Mouse (Mus musculus) retina, postnatal 7 days (tissue): Measurements from ENCODE around the gene Slc8a1.
A peak's percentile ranks its signal among the peaks of the same experiment; 100 is the strongest.

Experiments
- DNase-seq: peaks from one replicate; pipeline ENCODE4 v3.0.0-alpha.2; 2012; ENCODE audit warnings: low read depth, low spot score

The Slc8a1 gene

DNA sequence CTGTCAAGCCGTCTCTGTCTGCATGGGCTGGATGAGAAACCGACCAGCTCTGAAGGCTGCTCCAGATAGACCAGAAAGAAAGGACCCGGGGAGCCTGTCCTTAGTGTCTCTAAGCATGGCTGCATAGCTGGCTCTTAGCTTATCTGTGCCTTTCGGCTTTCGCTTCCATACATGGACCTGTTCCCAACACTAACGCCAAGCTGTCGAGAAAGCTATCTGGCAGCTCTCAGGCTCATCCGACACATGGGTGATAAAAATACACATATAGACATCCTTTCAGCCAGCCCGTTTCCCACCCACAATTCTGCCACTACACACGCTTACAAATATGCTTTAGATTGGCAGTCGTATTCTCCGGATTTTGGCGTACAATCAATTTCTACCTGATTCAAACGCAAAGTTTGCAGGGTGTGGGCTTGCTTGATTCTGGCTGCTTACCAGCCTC, at the start of gene Slc8a1:
Slc8a1 (minus strand) TSS at position 67 of the 445 bp plus-strand sequence.
- no peak for DNase-seq

DNA sequence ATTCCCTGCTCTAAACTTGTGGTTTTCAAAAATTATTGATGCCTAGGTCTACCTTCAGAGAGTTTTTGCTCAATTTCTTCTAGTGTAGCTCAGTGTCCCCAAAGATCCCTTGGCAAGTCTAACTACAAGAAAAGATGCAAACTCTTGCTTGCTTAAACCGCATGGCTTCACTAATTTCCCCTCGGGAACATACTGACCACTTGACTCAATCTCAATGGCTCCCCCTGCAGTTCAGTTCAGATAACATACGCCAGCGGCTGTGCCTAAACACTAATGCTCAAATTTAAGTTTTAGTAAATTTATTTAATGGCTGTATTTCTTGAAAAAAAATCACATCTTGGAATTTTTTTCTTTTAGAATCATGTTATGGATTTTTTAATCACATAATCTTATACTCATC, 49.2 kb upstream of the Slc8a1 start:
- DNase-seq = peak; percentile 5

DNA sequence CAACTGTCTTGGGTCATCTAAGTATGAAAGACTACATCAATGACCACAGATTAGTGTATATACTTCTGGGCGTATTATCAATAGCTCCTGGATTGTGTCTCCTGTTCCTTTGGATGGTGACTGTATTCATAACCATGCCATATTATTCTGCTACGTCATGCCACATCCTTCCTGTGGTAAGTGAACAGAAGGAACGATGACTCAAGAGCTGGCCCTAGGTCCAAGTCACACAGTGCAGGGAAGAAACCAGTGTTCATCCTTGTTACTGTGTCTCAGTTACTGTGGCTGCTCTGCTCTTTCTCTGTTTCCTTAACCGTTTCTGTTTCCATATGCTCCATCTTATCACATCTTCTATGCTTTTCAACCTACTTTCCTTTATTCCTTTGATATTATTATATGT, 44.1 kb upstream of the Slc8a1 start:
- no peak for DNase-seq

DNA sequence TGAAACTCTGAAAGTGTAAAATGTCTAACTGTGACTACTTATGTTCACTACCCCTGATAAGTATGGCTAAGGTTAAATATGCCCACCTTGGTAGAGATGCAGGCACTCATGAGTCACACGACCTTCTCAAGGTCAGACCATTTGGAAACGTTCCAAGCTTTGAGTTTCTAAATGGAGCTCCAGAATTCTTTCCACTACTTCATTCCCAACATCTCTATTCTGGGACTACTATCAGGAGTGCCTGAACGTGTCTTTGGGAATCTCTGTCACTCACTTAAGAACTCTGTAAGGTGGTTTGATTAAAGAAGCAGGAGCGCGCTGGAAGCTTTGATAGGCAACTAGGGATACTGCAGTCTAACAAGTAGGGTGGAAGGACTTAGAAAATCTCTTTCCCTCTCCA, 43.3 kb upstream of the Slc8a1 start:
- DNase-seq = no peak

DNA sequence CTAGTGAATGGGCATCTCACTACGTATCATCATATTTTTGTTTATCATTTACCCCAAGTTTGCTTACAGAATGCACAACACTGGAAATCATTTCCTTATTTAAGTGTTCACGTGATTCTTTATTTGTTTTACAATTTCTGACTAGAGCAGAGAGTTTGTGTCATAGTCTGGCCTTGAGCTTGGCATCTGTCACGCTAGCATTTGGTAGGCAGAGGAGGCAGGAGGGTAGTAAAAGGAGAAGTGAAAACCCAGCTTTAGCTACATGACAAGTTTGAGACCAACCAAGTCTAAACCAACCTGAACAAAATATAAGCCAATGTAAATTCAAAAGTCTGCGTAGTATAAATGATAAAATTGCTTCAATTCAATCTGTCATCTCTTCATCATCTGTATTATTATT, 41.7 kb upstream of the Slc8a1 start:
- DNase-seq = no peak

DNA sequence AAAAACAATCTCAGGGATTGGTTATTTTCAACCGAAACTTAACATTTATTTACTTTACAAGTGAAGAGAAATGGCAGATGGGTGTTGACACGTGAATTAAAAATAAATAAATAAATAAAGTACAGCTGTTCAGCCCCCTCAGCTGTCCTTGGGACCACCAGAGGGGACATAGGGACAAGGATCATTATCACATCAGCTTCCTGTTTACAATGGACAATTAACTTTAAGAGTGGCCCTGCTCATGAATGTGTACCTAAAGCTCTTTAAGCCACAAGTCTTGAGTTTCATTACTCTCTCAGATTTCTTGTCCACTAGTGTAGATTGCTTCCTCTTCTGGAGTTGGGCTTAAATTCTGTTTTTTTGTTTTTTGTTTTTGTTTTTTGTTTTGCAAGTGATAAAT, 12.5 kb upstream of the Slc8a1 start:
- DNase-seq = no peak

DNA sequence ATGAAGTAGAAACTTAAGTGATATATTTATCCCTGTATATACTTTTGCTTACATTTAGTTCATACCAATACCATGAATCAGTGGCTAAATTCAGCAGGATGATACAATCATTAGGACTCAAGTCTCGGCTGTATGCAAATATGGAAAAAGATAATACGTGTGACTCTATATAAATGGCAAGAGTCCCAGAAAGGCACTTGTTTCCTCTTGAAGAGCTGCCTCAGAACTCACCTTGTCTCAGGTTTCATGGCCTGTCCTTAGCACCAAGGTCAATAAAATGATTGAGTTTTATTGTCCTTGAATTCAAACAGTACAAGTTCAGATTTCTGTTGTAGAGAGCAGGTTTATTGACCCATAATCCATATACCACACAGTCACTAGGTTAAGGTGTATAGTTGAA, 4.9 kb upstream of the Slc8a1 start:
- DNase-seq = no peak

DNA sequence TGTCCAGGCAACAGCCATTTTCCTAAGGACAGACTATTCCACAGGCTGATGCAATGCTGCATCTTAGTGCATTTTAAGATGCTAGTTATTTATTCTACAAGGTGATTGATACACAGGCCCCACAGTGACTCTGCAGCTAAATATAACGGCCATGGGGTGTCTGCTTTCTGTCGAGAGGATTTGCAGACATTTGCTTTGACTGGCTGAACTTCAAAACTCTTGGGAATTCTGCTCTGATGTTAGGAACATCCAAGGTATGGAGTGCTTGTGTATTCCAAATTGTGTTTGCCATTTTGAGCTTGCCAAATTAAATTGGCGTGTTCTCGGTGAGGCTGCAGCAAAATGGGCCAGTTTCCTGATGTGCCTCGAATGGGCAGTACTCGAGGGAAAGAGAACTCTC, 2.4 kb upstream of the Slc8a1 start:
- DNase-seq = no peak

DNA sequence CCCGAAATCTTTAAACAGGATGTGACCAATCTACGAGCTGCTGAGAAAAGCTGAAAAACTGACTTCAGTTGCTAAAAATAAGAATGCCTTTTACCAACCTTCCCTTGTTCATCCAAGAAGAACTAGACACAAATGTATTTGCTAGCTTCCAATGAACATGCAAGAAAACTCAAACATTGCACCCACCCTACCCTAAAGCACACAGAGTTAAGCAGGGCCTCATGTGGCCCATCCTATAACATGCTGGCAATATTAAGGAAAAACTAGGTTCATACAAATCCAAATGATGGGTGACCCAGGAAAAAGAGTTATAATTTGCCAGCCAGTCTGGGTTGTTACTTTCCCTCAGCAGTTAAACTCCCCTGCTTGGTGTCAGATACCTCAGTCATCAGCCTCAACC, 398 bp downstream of the Slc8a1 start:
- no peak for DNase-seq

DNA sequence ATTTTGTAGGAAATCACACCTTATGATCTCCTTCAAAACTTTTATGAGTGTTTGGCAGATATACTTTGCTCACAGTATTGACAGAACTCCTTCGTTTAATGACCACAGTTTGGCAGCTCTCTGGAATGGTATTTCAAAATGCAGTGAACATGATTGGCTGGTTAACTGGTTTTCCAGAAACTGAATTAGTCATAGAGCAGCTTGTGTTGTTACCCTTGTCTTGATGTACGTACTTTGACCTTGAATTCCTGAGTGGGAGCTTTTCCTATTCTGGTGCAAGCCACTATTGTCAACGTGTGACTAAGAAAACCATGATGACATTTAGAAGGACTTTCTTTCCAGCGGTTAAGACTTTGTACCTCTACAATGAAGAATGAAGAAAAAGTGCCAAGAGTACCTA, 868 bp downstream of the Slc8a1 start:
- no peak for DNase-seq

DNA sequence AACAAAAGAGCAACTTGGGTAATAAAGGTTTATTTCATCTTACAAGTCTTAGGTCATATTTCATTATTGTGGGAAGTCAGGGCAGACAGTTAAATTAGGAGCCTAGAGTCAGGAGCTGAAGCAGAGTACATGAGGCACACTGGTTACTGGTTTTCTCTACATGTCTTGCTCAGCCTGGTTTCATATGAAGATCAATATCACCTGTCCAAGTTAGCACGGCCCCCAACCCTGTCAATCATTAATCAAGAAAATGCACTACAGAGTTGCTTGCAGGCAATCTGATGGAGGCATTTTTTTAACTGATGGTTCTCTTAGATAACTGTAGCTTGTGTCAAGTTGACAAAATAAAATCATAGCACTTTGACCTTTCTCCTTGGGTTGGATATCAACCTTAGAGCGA, 2.6 kb downstream of the Slc8a1 start:
- DNase-seq = no peak

DNA sequence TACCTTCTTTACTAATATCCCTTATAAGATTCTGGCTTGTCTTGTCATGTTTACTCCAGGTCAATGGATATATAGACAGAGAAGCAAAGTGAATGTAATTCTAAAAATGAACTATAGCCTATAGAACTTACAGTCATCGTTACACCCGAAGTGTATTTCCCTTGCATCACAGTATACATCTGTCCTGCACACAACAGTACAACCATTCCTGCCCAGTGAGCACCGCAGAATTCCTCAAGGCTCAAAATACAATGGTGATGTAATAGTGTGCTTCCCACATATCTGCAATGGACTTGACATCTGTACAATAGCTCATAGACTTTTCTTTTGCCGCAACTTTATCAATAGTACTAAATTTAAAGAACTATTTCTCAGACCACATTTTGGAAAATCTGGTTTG, 8.3 kb downstream of the Slc8a1 start:
- no peak for DNase-seq

DNA sequence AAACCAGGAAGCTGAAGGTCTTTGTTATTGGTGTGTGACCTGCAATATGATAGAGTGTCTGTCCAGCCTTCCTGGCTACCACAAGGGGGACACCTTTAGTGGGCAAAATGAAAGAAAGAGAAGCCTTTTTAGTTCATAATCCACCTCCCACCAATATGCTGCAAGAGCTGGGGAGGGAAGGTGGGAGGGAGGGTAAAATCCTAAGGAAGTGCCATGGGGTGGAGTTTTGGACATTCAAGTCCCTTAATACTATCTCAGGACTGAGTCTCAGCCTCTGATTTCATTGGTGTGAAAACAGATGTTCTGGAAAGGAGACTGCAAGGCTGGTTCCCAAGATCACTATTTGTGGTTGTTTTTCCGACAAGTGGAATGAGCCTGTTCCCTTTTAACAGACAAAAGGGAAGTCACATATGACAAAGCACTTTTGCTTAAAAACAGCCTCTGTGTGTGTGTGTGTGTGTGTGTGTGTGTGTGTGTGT, 25.9 kb downstream of the Slc8a1 start:
- no peak for DNase-seq

DNA sequence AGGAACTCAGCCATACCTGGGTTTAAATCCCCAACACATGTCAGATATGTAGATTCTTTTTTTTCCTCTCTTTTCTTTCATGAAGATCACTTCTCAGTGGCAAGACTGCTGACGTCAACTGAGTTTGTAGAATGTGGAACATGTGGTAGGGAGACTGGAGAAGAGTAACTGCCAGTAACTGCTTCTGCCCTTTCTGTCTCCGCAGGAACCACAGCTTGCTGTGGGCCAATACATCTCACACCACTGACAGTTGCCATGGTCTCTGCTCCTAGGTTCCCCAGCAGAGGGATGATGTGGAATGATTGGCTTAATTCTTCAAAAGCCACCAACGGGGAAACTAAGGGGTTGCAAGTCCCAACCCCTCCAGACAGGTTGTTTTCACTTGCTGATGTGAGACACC, 33.4 kb downstream of the Slc8a1 start:
- no peak for DNase-seq

DNA sequence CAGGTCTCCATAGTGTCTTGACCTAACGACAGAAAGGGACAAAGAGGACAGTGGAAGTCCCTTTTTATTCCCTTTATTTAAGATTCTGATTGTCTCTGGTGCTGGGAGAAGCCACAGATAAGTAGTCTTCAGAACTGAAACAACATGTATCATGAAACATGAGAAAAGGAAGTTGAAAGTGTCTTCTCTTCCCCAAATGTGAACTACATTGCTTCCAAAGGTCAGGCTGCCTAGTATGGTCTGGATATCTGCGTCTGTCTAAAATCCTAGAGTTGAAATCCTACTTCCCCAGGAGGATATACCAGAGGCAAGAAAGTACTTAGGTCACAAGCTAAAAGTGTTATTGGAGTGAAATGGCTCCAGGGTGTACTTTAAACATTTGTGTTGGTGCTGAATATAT, 34.9 kb downstream of the Slc8a1 start:
- DNase-seq = no peak

DNA sequence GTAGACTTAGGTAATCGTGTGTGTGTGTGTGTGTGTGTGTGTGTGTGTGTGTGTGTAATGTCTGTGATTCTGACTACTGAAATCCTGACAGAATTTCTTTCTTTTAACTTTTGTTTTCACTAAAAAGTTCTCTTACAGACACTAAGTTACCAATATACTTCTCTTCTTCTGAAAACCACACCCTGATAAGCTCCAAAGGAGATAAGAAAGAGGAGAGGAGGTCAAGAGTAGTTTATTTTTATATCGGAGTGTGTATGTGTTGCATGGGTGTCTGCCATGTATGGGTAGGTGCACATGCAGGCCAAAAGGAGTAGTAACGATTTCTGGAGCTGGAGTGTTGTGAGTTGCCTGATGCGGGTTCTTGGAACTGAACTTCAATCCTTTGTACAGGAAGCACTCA, 36.5 kb downstream of the Slc8a1 start:
- no peak for DNase-seq

DNA sequence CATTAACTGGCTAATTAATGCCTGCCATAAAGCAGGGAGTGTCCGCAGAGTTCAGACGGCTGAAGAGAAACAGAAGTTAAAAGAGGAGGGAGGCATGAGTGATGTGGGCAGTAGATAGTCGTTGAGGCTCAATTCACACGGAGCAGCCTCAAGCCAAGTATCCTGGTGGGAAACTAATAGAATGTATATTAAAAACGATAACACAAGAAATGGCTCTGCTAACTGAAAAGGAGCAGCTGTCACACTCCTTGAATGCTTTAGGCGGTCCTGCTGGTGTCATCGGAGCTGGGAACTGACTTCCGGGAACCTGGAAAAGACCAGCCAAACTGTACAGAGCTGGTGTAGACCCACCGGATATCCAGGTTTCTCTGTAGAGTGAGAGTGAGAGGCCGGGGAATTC, 39.4 kb downstream of the Slc8a1 start:
- no peak for DNase-seq

DNA sequence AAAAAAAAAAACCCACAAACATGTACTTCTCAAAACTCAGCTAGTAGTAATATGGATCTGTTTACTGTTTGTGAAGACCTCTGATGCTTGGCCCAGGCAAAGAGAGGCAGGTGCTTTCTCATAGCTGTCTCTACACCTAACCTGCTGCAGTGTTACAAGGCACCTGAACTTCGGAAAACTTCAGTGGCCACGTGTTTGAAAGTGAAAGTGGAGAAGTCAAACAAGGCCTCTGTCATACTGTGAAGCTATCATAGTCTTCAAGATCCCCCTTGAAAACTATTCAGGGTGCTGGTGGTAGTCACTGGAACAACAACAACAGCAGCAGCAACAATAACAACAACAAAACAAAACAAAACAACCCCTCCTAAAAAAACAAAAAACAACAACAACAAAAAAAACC, 40.5 kb downstream of the Slc8a1 start:
- no peak for DNase-seq

DNA sequence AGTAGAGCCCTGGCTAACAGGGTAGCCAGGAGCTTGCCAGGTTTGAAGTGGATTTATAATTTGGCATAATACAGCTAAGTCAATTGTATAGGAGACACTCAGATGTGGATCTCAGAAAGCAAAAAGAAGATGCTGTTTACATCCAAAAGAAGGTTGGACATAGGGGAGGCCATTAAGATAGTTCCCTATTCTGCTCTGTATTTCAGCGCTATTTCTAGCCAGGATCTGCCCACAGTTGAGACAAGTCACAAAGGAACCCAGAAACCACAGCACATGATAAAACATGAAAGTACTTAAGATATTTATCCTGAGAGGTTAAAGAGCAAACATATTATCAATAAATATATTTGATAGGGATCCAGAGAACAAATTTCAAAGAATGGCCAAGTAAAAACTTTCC, 43.2 kb downstream of the Slc8a1 start:
- DNase-seq = no peak

DNA sequence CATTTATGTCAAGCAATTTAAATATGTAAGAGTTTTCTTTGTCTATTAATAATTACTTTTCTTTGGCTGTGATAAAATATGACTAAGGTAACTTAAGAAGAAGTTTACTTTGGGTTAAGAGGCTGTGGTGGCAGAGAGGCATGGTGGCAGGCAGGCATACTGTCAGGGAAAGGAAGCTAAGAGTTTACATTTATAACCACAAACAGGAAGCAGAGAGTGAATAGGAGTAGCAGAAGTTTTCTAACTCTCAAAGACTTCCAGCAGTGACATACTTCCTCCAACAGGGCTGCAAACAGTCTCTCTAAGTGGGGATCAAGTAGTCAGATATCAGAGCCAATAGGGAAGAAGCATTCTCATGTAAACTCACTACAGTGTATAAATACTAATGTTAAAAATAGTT, 58.6 kb downstream of the Slc8a1 start:
- DNase-seq = no peak

DNA sequence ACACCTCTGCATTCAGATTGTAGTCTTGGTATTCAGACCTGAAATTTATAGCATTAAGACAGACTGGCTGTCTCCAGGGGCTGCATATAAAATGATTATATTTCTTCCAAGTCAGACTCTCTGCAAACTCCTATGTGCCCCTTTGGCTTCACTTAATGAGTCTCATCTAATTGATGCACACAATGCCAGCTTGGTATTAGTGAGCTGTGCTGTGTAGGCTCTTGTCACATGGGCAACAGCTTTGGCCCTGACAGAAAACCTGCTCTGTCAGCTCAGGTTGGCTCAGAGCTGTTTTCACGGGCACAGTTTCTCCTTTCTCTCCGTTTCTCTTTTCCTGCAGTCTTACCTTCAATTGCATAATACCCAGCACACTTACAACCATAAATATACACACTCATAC, 60.7 kb downstream of the Slc8a1 start:
- no peak for DNase-seq

DNA sequence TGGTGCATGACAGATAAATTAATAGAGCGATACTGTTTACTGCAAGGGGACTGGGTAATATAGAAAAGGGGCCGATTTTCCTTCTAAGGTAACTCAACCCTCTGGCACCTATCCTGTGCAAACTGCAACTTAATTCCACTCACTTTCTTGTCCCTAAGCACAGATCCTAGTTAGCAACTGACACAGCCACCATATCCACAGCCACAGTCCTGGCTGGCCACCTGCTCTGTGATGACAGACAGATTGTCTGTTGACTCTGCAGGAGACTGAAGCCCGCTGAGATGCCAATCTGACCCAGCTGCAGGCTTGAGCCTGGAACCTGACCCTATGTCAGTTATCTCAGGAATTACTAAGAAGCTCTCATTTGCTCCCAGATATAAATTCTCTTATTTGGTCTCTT, 62.0 kb downstream of the Slc8a1 start:
- no peak for DNase-seq

DNA sequence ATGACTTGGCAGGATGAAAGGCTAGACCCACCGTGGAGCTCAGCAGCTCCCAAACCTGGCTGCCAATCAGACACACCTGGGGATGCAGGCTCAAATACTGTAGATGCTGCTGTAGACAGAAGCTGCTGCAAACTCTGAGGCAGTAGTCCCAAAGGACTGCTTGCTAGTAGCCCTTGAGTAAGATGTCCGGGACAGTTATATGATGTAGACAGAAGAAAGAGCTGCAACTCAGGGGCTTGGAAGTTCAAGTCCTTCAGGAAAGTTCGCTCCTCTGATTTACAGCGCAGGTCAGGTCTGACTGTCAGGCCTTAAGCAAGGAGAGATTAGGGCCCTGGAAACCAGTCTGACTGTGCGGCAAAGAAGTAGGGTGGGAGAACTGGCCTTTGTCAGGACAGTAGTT, 66.9 kb downstream of the Slc8a1 start:
- no peak for DNase-seq

DNA sequence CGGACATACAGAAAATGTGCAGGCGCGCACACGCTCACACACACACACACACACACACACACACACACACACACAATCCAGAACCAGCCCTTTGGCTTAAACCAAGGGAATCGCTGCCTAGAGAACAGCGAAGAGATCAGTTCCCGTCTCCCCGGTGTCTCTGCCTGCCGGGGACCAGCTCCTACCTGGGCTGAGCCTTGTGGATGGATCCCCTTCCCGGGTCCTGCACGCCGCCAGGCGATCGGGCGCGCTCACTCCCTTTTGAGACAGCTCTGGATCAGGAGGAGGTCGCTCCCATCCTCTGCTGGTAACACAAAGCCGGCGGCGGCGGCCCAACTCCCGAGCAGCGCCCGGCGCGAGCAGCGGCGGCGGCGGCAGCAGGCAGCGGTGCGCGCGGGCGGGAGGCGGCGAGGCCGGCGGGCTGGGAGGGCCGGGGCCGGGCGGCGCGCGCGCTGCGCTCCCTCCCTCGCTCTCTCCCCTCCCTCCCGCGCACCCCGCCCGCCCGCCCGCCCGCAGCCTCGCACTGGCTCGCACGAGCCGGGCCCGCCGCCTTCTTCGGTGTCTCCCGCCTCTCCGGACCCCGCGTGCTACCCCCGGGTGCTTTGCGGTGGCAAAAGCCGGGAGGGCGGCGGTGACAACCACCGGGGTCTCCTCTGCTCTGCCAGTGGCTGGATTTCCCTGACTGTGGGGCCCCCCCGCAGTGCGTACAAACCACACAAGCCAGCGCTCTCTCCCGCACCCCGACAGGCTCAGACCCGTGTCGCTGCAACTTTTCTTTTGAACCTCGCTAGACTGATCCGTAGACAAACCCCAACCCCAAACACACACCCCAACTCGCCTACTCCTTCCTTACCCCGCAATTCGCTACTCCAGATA, 68.1 kb downstream of the Slc8a1 start:
- peak; percentile 57 for DNase-seq
